Mouse (Mus musculus) heart, adult 2 months (tissue): ENCODE results near the gene Rmdn3. TPM values are rescaled to one million over a fixed set of nuclear protein-coding genes. Genes with fewer than 3 reads are reported as not detected.

Experiments used
- DNase-seq, 2 experiments: peaks; one replicate each; pipeline ENCODE4 v3.0.0; 2021
- H3K27ac ChIP-seq: fragments of 200-600 bp; 2 replicates; pipeline ENCODE4 v1.8.1; 2022
- H3K27me3 ChIP-seq: fragments of 200-500 bp; 2 replicates; pipeline ENCODE4 v1.6.1; 2012; ENCODE audit warnings: mild to moderate bottlenecking, low read length, inconsistent platforms, mixed read lengths; ENCODE audit not compliant: control insufficient read depth, insufficient read depth
- H3K36me3 ChIP-seq: fragments of 200-500 bp; 2 replicates; pipeline ENCODE4 v1.6.1; 2012; ENCODE audit warnings: low read length, inconsistent platforms; ENCODE audit not compliant: control insufficient read depth, insufficient read depth
- H3K4me1 ChIP-seq: fragments of 200-500 bp; 2 replicates; pipeline ENCODE4 v1.6.1; 2011; ENCODE audit warnings: low read length; ENCODE audit not compliant: control insufficient read depth, insufficient read depth
- H3K4me3 ChIP-seq: fragments of 200-600 bp; 2 replicates; pipeline ENCODE4 v1.8.1; 2022
- H3K79me2 ChIP-seq: fragments of 200-500 bp; replicated peaks from 2 replicates; pipeline ENCODE4 v1.6.1; 2012; ENCODE audit warnings: mild to moderate bottlenecking, inconsistent platforms, low read length, moderate library complexity, mixed read lengths; ENCODE audit not compliant: control insufficient read depth, insufficient read depth
- H3K9ac ChIP-seq: fragments of 200-500 bp; 2 replicates; pipeline ENCODE4 v1.6.1; 2012; ENCODE audit warnings: low read depth, mild to moderate bottlenecking, control low read depth, inconsistent platforms, low read length, mixed read lengths
- CTCF ChIP-seq: fragments of 200-600 bp; IDR thresholded peaks from 2 replicates; pipeline ENCODE4 v1.8.1; 2022; ENCODE audit warnings: antibody characterized with exemption, mild to moderate bottlenecking, moderate library complexity
- EP300 ChIP-seq: fragments of 200-500 bp; IDR thresholded peaks from 2 replicates; pipeline ENCODE4 v1.6.1; 2011; ENCODE audit warnings: low read depth, low read length, control low read depth; ENCODE audit not compliant: insufficient read depth
- POLR2A ChIP-seq: fragments of 200-500 bp; IDR thresholded peaks from 2 replicates; pipeline ENCODE4 v1.6.1; 2011; ENCODE audit warnings: mild to moderate bottlenecking, low read depth, low read length, control low read depth; ENCODE audit not compliant: insufficient read depth
- WGBS: fragments of 180-500 bp; shearing (Covaris S2); methylation state at CpG from one replicate; pipeline ENCODE4 v1.1.7; 2018; 5-methylcytosine and 5-hydroxymethylcytosine counted together
- intact Hi-C: fragments of 180-260 bp; cut with DNase I; formaldehyde crosslinking; loops from one replicate; pipeline ENCODE4 v1.15.1; 2025
- polyA plus RNA-seq: library from polyadenylated mRNA; depleted of rRNA; stranded (reverse); fragments of >200 nt; gene quantifications from 2 replicates; pipeline ENCODE4 v1.2.3, GENCODE M21; 2012
- total RNA-seq, 2 experiments: library from RNA; stranded (reverse); gene quantifications; 2 replicates each; pipeline ENCODE4 v1.2.3; 2021

Rmdn3 gene
- total and polyA plus RNA-seq, 3 experiments: 9.0 to 20.1 (median 20.0) TPM

GRCm38 (mm10) chr2:119172446-119172845 lies 15.6 kb upstream of the Rmdn3 start:
- WGBS: 85% methylated on average over 7 of the region's 7 CpGs
- DNase-seq: no peak
- intact Hi-C loops: no loop called here
- peaks cover 1% of the 10 kb centered on the region for H3K4me1 ChIP-seq
- no peak overlapping the region for H3K9ac ChIP-seq
- H3K79me2 ChIP-seq: no peaks in the 10 kb centered on the region
- H3K36me3 ChIP-seq: no peaks in the 10 kb centered on the region
- no peaks in the 10 kb centered on the region for H3K27me3 ChIP-seq
- TF ChIP-seq POLR2A: no peak
- no peak for TF ChIP-seq CTCF
- TF ChIP-seq EP300: no peak
- H3K27ac ChIP-seq: no peak overlapping the region
- no peak overlapping the region for H3K4me3 ChIP-seq

- H3K4me1 ChIP-seq: peaks cover 7% of the 10 kb centered on the region
- TF ChIP-seq CTCF: no peak
- TF ChIP-seq POLR2A: no peak
- TF ChIP-seq EP300: no peak
- no peak overlapping the region for H3K4me3 ChIP-seq
- whole genome bisulfite sequencing: 57% methylated on average over 8 of the region's 8 CpGs
- H3K27ac ChIP-seq: no peak overlapping the region
- intact Hi-C loops: no loop called here
- no peak overlapping the region for H3K9ac ChIP-seq
- no peaks in the 10 kb centered on the region for H3K36me3 ChIP-seq
- no peaks in the 10 kb centered on the region for H3K27me3 ChIP-seq
- no peak for DNase-seq
- H3K79me2 ChIP-seq: no peaks in the 10 kb centered on the region
These were observed 14.7 kb upstream of the Rmdn3 start for GRCm38 (mm10) chr2:119171574-119171973.

GRCm38 (mm10) chr2:119170282-119170681 lies 13.4 kb upstream of the Rmdn3 start:
- H3K27ac ChIP-seq: no peak overlapping the region
- peaks cover 7% of the 10 kb centered on the region for H3K4me1 ChIP-seq
- intact Hi-C loops: no loop called here
- no peak for DNase-seq
- no peaks in the 10 kb centered on the region for H3K79me2 ChIP-seq
- H3K27me3 ChIP-seq: no peaks in the 10 kb centered on the region
- TF ChIP-seq CTCF (no peak), EP300 (no peak), POLR2A (no peak)
- no peak overlapping the region for H3K4me3 ChIP-seq
- H3K9ac ChIP-seq: no peak overlapping the region
- H3K36me3 ChIP-seq: no peaks in the 10 kb centered on the region
- WGBS: 90% methylated on average over 2 of the region's 2 CpGs

- no peak for TF ChIP-seq CTCF
- no peak for TF ChIP-seq EP300
- no peak for TF ChIP-seq POLR2A
- WGBS: 9% methylated on average over 26 of the region's 26 CpGs
- intact Hi-C loops: loop anchor here (2.0 kb wide), 1 partner anchor 21 kb away; no protein-coding TSS in a partner anchor
- Histone ChIP-seq H3K79me2 (no peaks in the 10 kb centered on the region), H3K9ac (peak overlapping the region; percentile 60), H3K27me3 (no peaks in the 10 kb centered on the region), H3K4me1 (peaks cover 5% of the 10 kb centered on the region), H3K27ac (no peak overlapping the region; the same call in 1 of the 2 replicates), H3K36me3 (no peaks in the 10 kb centered on the region), H3K4me3 (peak overlapping the region; percentile 53)
- no peak for DNase-seq
These were observed 11.0 kb upstream of the Rmdn3 start for GRCm38 (mm10) chr2:119167866-119168256.

- H3K27me3 ChIP-seq: no peaks in the 10 kb centered on the region
- peaks cover 5% of the 10 kb centered on the region for H3K4me1 ChIP-seq
- intact Hi-C loops: loop anchor here (2.0 kb wide), 1 partner anchor 22 kb away; no protein-coding TSS in a partner anchor
- no peak within 1 kb of the TSS; the same call in 1 of the 2 replicates for H3K27ac ChIP-seq
- H3K36me3 ChIP-seq: no peaks in the 10 kb centered on the region
- WGBS: under 1% methylated on average over 60 of the region's 60 CpGs
- peak within 1 kb of the TSS; percentile 53 for H3K4me3 ChIP-seq
- DNase-seq: peak; percentile 79 to 83
- peak within 1 kb of the TSS; percentile 60 for H3K9ac ChIP-seq
- TF ChIP-seq POLR2A (no peak), CTCF (peak; percentile 56), EP300 (no peak)
- H3K79me2 ChIP-seq: no peaks in the 10 kb centered on the region
These were observed 10.3 kb upstream of the Rmdn3 start, which contains the start of gene Gchfr for GRCm38 (mm10) chr2:119166901-119167865. Gene Gchfr (plus strand): TSS chr2:119167773.

GRCm38 (mm10) chr2:119165401-119165800 lies 8.6 kb upstream of the Rmdn3 start:
- intact Hi-C loops: no loop called here
- H3K36me3 ChIP-seq: no peaks in the 10 kb centered on the region
- H3K27me3 ChIP-seq: no peaks in the 10 kb centered on the region
- H3K4me3 ChIP-seq: no peak overlapping the region
- H3K4me1 ChIP-seq: peaks cover 5% of the 10 kb centered on the region
- no peak overlapping the region for H3K27ac ChIP-seq
- no peak overlapping the region for H3K9ac ChIP-seq
- no peaks in the 10 kb centered on the region for H3K79me2 ChIP-seq
- no peak for DNase-seq
- no peak for TF ChIP-seq CTCF
